Mouse (Mus musculus) neural tube, embryonic 13.5 days (tissue): ENCODE results near the gene Arhgap9. TPM values are rescaled to one million over a fixed set of nuclear protein-coding genes. Genes with fewer than 3 reads are reported as not detected.

Source experiments
- ATAC-seq: fragments of 200-750 bp; cut with Nextera tagmentation; 2 replicates; pipeline ENCODE4 v1.8.0; 2017; ENCODE audit warnings: low read depth, mild to moderate bottlenecking, moderate TSS enrichment, moderate library complexity
- H3K27ac ChIP-seq: fragments of 300-500 bp; sonication (generic); replicated peaks from 2 replicates; pipeline ENCODE4 v1.5.1; 2015; ENCODE audit warnings: moderate library complexity, mild to moderate bottlenecking, inconsistent platforms
- H3K27me3 ChIP-seq: fragments of 300-500 bp; sonication (generic); 2 replicates; pipeline ENCODE4 v1.6.1; 2015; ENCODE audit warnings: mild to moderate bottlenecking, inconsistent platforms
- H3K36me3 ChIP-seq: fragments of 300-500 bp; sonication (generic); 2 replicates; pipeline ENCODE4 v1.6.1; 2015; ENCODE audit warnings: mild to moderate bottlenecking, inconsistent platforms
- H3K4me1 ChIP-seq: fragments of 300-500 bp; sonication (generic); replicated peaks from 2 replicates; pipeline ENCODE4 v1.6.1; 2015; ENCODE audit warnings: inconsistent platforms
- H3K4me2 ChIP-seq: fragments of 300-500 bp; sonication (generic); 2 replicates; pipeline ENCODE4 v1.6.1; 2015; ENCODE audit warnings: inconsistent platforms, mild to moderate bottlenecking, moderate library complexity
- H3K4me3 ChIP-seq: fragments of 300-500 bp; sonication (generic); 2 replicates; pipeline ENCODE4 v1.5.1; 2015; ENCODE audit warnings: mild to moderate bottlenecking, inconsistent platforms
- H3K9ac ChIP-seq: fragments of 300-500 bp; sonication (generic); 2 replicates; pipeline ENCODE4 v1.6.1; 2015; ENCODE audit warnings: moderate library complexity, mild to moderate bottlenecking, inconsistent platforms
- H3K9me3 ChIP-seq: fragments of 300-500 bp; sonication (generic); 2 replicates; pipeline ENCODE4 v1.6.1; 2016; ENCODE audit warnings: inconsistent platforms
- WGBS: fragments of 180-500 bp; shearing (Covaris S2); methylation state at CpG from one replicate; pipeline ENCODE4 v1.1.7; 2015; 5-methylcytosine and 5-hydroxymethylcytosine counted together
- polyA plus RNA-seq: library from polyadenylated mRNA; unstranded; fragments of >200 nt; fragmentation: Nextera tagmentation; extraction: Ambion mirVana; gene quantifications from 2 replicates; pipeline ENCODE4 v1.2.1, GENCODE M21; 2015

Arhgap9 gene
- polyA plus RNA-seq, 1 experiment from 2014 or later: 1.4 TPM

GRCm38 (mm10) chr10:127327461-127328145 lies 5.8 kb downstream of the Arhgap9 start:
- Histone ChIP-seq H3K36me3 (no peaks in the 10 kb centered on the region), H3K27ac (no peak overlapping the region), H3K4me3 (no peak overlapping the region), H3K27me3 (peaks cover 77% of the 10 kb centered on the region), H3K9me3 (no peaks in the 10 kb centered on the region), H3K9ac (no peak overlapping the region), H3K4me1 (peaks cover 12% of the 10 kb centered on the region), H3K4me2 (no peak overlapping the region)
- no peak for ATAC-seq
- WGBS: 49% methylated on average over 18 of the region's 18 CpGs

- ATAC-seq: no peak
- Histone ChIP-seq H3K4me3 (no peak overlapping the region), H3K4me1 (peaks cover 12% of the 10 kb centered on the region), H3K9me3 (no peaks in the 10 kb centered on the region), H3K4me2 (no peak overlapping the region), H3K9ac (no peak overlapping the region), H3K27ac (no peak overlapping the region), H3K36me3 (no peaks in the 10 kb centered on the region), H3K27me3 (peaks cover 55% of the 10 kb centered on the region)
- WGBS: 76% methylated on average over 7 of the region's 7 CpGs
Observed at GRCm38 (mm10) chr10:127330212-127330611, 8.4 kb downstream of the Arhgap9 start.

- no peak for ATAC-seq
- Histone ChIP-seq H3K36me3 (no peaks in the 10 kb centered on the region), H3K9ac (no peak overlapping the region), H3K9me3 (no peaks in the 10 kb centered on the region), H3K27me3 (peaks cover 33% of the 10 kb centered on the region), H3K4me1 (no peaks in the 10 kb centered on the region), H3K4me2 (peak overlapping the region; percentile 26; the same call in 1 of the 2 replicates), H3K27ac (no peak overlapping the region), H3K4me3 (no peak overlapping the region)
- 40% methylated on average over 31 of the region's 31 CpGs for WGBS
Observed at GRCm38 (mm10) chr10:127332211-127332874, 10.6 kb downstream of the Arhgap9 start.

- WGBS: 66% methylated on average over 5 of the region's 5 CpGs
- H3K4me2 ChIP-seq: no peak overlapping the region
- no peak for ATAC-seq
- H3K4me1 ChIP-seq: no peaks in the 10 kb centered on the region
- H3K9me3 ChIP-seq: no peaks in the 10 kb centered on the region
- no peaks in the 10 kb centered on the region for H3K36me3 ChIP-seq
- H3K4me3 ChIP-seq: no peak overlapping the region
- no peak overlapping the region for H3K27ac ChIP-seq
- H3K27me3 ChIP-seq: peaks cover 25% of the 10 kb centered on the region
- H3K9ac ChIP-seq: no peak overlapping the region
Observed at GRCm38 (mm10) chr10:127333152-127333551, 11.4 kb downstream of the Arhgap9 start.

GRCm38 (mm10) chr10:127335271-127335670 lies 13.5 kb downstream of the Arhgap9 start:
- no peak overlapping the region for H3K4me2 ChIP-seq
- H3K27ac ChIP-seq: no peak overlapping the region
- WGBS: 74% methylated on average over 1 of the region's 1 CpGs
- peaks cover 14% of the 10 kb centered on the region for H3K27me3 ChIP-seq
- H3K4me3 ChIP-seq: no peak overlapping the region
- no peak for ATAC-seq
- no peak overlapping the region for H3K9ac ChIP-seq
- H3K36me3 ChIP-seq: no peaks in the 10 kb centered on the region
- H3K4me1 ChIP-seq: peaks cover 14% of the 10 kb centered on the region
- no peaks in the 10 kb centered on the region for H3K9me3 ChIP-seq

- 70% methylated on average over 5 of the region's 5 CpGs for WGBS
- peaks cover 31% of the 10 kb centered on the region for H3K4me1 ChIP-seq
- no peaks in the 10 kb centered on the region for H3K36me3 ChIP-seq
- peaks cover 26% of the 10 kb centered on the region for H3K27me3 ChIP-seq
- H3K9ac ChIP-seq: no peak overlapping the region
- no peak for ATAC-seq
- no peak overlapping the region for H3K27ac ChIP-seq
- no peak overlapping the region for H3K4me3 ChIP-seq
- H3K4me2 ChIP-seq: no peak overlapping the region
- no peaks in the 10 kb centered on the region for H3K9me3 ChIP-seq
Observed at GRCm38 (mm10) chr10:127336952-127337351, 15.2 kb downstream of the Arhgap9 start.

- Histone ChIP-seq H3K9me3 (no peaks in the 10 kb centered on the region), H3K27me3 (peaks cover 32% of the 10 kb centered on the region), H3K36me3 (no peaks in the 10 kb centered on the region), H3K9ac (no peak overlapping the region), H3K4me2 (no peak overlapping the region), H3K4me1 (peaks cover 37% of the 10 kb centered on the region), H3K27ac (no peak overlapping the region), H3K4me3 (no peak overlapping the region)
- 86% methylated on average over 6 of the region's 6 CpGs for WGBS
- ATAC-seq: no peak
Observed at GRCm38 (mm10) chr10:127337536-127338099, 15.9 kb downstream of the Arhgap9 start.

GRCm38 (mm10) chr10:127338930-127339682 lies 17.3 kb downstream of the Arhgap9 start:
- Histone ChIP-seq H3K27ac (peak overlapping the region; percentile 59), H3K4me1 (peaks cover 37% of the 10 kb centered on the region), H3K4me3 (peak overlapping the region; percentile 36), H3K36me3 (no peaks in the 10 kb centered on the region), H3K9ac (peak overlapping the region; percentile 59), H3K9me3 (no peaks in the 10 kb centered on the region), H3K27me3 (peaks cover 37% of the 10 kb centered on the region), H3K4me2 (peak overlapping the region; percentile 60)
- under 1% methylated on average over 31 of the region's 31 CpGs for WGBS
- peak; percentile 73 for ATAC-seq

- ATAC-seq: peak; percentile 40
- Histone ChIP-seq H3K9me3 (no peaks in the 10 kb centered on the region), H3K4me2 (peak overlapping the region; percentile 60), H3K4me1 (peaks cover 37% of the 10 kb centered on the region), H3K36me3 (no peaks in the 10 kb centered on the region), H3K9ac (peak overlapping the region; percentile 59), H3K27me3 (peaks cover 37% of the 10 kb centered on the region), H3K4me3 (peak overlapping the region; percentile 36), H3K27ac (peak overlapping the region; percentile 59)
- WGBS: under 1% methylated on average over 42 of the region's 42 CpGs
Observed at GRCm38 (mm10) chr10:127339683-127340576, 18.2 kb downstream of the Arhgap9 start.

GRCm38 (mm10) chr10:127340577-127341359 lies 19.0 kb downstream of the Arhgap9 start:
- ATAC-seq: no peak
- Histone ChIP-seq H3K36me3 (no peaks in the 10 kb centered on the region), H3K9me3 (no peaks in the 10 kb centered on the region), H3K4me1 (peaks cover 37% of the 10 kb centered on the region), H3K4me3 (peak overlapping the region; percentile 36), H3K9ac (peak overlapping the region; percentile 59), H3K27me3 (peaks cover 37% of the 10 kb centered on the region), H3K27ac (peak overlapping the region; percentile 33), H3K4me2 (peak overlapping the region; percentile 60)
- under 1% methylated on average over 27 of the region's 27 CpGs for WGBS

- no peaks in the 10 kb centered on the region for H3K36me3 ChIP-seq
- no peak for ATAC-seq
- H3K4me2 ChIP-seq: peak overlapping the region; percentile 60
- H3K9me3 ChIP-seq: no peaks in the 10 kb centered on the region
- H3K9ac ChIP-seq: peak overlapping the region; percentile 59
- H3K4me1 ChIP-seq: peaks cover 37% of the 10 kb centered on the region
- H3K27ac ChIP-seq: no peak overlapping the region
- peaks cover 37% of the 10 kb centered on the region for H3K27me3 ChIP-seq
- WGBS: 0% methylated on average over 11 of the region's 11 CpGs
- H3K4me3 ChIP-seq: peak overlapping the region; percentile 36
Observed at GRCm38 (mm10) chr10:127341360-127341690, 19.6 kb downstream of the Arhgap9 start.
